Mouse (Mus musculus) spleen, adult 12 weeks (tissue): ENCODE measurements around the gene Abraxas1.
A peak's percentile ranks its signal among the peaks of the same experiment; 100 is the strongest.

ENCODE experiments used
- DNase-seq: peaks from one replicate; pipeline ENCODE4 v3.0.0; 2022; ENCODE audit warnings: low spot score

Gene Abraxas1

DNA sequence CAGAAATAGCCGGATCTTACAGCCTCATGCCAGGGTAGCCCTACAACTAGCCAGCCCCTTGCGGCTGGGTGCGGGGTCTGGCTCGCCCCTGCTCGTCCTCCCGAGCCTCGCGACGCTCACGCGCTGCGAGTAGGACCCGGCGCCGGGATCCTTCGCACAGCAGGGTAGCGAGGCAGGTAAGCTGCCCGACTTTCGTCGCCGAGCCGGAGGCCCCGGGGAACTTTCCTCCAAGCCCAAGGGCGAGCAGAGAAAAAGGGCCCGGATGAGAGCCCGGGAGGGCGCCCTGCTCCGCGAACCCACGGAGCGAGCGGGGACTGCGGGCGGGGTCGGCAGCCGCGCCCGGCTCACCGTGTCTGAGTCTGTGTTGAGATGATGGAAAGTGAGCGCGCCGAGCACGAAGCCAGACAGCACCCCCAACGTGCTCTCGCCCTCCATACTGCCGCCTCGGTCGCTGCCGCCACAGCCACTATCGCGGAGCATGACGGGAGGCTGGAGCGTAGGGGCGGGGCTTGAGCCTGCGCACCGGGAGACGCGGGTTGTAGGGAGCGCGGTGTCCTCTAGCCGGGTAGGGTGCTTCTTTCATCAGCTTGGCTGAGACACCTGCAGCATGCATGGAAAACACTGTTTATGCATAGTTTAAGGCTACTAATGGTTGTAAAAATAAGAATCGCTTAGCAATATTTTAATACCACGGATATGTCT lies at the start of gene Abraxas1:
Gene Abraxas1 (minus strand): TSS at position 483 of the 702 bp plus-strand sequence.
- DNase-seq, result peak; percentile 84

DNA sequence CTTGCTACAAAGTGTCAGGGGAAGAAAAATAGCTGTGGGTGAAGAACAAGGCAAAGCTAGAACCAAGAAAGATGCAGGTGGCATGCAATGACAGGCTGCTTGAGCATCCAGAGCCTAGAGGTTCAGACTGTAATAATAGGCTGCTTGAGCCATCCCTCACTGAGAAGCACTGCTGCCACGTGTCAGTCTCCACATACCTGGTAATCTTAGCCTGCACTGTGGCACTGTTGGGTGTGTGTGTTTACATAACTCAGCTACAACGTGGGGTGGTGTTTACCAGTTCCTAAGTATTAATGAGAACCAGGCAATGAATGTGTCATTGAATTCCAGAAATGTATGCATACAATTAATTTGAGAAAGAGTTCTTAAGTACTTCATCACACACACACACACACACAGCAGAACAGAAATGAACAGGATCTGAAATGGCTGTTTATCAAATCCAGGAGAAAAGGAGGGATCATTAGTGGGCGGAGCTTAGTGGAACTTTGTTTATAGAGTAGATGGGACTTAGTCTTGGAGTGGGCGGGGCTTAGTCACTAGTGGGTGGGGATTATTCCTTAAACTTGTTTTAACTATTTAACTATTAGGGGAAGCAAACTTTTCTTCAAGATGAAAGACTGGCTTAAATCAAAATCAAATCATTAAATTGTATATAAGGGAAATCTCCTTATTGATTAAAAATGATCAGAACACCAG lies 48.6 kb upstream of the Abraxas1 start:
- no peak for DNase-seq

DNA sequence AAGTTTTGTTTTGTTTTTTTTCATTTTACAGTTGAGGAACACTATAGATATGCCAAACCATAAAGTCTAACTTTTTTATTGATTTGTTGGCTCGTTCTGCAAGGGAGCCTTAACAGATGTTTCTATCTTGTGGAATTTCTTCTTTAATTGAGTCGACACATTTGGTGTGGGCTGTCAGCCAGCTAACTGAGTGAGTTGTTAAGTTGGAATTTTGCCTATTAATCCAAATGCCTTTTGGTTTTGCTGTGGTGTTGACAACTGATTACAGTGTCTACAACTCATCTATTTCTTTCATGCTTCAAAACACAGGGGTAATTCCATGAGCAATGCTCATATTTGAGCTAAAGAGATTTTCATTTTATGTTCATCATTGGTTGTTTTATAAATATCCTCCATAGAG lies 45.4 kb upstream of the Abraxas1 start:
- no peak for DNase-seq

DNA sequence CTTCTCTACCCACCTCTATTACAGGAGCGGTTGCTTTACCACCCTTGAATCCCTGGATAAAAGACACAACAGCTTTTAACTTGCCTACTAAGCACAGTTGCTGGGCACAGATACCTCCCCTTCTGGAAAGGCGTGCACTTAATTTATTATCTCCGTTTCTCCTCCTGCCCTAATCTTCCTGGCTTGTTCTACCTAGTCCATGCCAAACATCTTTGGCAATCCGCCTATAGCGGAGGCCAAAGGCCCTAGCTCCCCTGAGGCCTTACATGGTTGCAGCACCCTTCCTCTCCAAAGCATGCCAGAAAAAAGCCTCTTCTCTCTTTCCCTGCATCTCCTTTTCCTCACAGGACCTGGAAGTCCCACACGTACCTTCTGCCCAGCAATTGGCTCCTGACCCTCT lies 43.7 kb upstream of the Abraxas1 start:
- no peak for DNase-seq

DNA sequence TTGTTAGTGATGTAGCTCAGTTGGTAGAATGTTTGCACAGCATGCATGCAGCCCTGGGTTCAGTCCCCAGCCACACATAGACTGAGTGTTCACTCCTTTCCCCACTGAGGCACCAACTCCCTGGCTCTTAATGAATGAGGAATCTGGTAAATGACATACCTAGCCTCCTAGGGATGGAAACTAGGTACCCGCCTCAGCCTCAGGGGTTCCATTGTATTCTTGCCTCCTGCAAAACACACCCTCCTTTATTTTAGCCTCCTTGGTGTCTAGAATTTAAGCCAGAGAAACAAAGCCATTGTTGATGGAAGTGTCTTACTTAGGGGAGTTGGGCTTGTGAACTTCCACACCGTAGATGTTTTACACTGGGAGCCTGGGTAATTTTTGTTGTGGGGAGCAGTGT lies 42.3 kb upstream of the Abraxas1 start:
- no peak for DNase-seq

DNA sequence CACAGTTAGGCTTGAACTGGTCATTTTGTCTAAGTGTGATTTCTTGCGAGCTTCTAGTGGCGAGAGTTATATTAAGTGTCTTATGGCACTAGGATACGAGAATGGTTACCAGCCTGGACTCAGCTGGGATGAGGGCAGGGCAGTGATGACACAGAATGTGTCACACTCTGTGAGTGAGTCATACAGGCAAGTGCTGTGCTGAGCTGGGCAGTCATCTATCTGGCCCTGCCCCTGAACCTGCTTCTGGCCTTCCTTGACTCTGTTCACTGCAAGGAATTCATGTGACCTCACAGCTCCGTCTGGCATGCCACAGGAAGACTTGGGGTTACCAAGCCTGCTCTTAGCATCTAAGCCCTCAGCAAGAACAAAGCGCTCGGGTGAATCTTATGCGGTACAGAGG lies 41.0 kb upstream of the Abraxas1 start:
- DNase-seq, result no peak

DNA sequence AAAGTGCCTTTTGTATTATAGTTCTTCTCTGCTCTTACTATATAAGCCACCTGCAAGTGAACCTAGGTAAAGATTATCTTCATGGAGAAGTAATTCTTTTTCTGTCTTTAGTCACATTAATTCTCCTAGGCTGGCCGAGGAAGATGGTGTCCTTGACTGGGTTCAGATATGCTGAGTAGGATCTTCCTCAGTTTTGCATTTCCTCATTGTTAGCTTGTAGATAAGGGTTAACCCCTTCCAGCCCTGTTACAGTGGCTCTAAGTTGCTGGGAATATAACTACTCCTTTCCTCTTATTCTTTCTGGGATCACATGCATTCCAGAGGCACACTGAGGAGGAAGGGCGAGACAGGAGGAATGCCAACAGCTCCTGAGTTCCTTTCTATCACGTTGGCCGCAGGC lies 40.4 kb upstream of the Abraxas1 start:
- no peak for DNase-seq

DNA sequence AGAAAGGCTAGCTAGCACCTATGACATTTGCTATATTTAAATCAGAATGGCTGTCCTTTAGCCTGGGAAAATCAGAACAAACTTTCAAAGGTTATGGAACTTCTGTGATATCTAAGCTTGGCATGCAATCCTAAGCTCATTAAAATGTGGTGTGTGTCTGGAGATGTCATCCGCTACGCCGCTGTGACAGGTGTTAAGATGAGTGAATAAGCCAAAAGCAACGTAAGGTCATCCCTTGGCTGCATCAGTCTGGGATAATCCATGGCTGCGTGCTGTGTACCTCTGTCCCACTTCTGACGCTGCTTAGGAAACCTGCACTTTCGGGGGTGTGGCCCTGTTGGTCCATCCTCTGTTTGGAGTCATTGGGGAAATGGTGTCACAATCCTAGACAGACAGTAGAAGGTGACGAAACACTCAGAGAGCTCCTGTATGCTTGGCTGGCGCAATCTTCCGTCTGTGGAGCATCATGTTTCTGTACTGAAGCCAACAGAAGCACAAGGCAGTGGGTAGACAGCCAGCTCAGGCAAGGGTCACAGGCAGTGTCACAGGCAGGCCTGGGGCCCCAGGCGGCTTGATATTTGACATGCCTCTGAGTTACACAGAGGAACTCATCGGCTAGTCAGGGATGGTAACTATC lies 39.8 kb upstream of the Abraxas1 start:
- DNase-seq, result no peak

DNA sequence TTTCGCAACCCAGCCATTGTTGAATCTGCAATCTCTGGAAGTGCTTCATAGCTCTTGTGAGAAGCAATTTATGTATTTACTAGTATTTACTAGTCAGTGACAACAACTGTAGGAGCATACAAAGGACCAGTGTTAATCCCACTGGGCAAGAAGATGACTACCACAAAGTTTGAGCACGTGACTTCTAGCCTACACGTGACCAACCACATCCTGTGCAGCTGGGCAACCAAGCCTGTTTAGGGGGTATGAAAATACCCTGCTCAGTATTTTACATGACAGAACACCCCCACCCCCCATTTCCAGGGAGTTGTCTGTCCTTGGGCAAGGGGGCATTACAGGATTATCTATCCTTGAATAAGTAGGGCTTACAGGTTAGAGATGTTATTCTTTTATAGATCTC lies 35.8 kb upstream of the Abraxas1 start:
- DNase-seq, result no peak

DNA sequence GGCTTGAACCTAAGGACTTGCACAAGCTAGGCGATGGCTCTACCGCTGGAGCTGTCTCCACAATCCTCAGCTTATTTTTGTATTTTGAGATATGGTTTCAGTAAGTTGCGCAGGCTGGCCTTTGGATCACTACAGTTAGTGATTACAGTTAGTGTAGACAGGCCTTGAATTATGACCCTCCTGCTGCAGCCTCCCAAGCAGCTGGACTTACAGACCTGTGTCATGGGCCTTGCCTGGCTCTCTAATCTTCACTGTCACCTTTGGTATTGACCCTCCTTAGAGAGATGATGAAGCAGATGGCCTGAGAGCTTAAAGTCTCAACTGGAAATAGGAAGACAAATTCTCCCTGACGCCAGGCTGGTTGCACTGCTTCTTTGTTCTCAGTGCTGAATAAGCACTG lies 33.2 kb upstream of the Abraxas1 start:
- DNase-seq, result no peak

DNA sequence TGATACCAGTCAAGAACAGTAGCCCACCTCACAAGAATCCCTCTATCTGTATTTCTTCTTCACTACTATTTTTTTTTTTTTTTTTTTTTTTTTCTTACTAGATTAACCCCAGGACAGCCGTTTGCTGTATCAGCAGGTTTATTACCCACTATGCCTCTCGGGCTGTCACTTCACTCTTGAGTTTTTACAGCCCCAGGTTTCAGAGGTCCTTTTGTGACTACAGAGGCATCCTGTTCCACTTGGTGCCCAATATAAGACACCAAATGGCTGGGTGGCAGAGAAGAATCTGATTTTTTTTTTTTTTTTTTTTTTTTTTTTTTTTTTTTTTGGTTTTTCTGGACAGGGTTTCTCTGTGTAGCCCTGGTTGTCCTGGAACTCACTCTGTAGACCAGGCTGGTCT lies 26.4 kb upstream of the Abraxas1 start:
- DNase-seq, result no peak

DNA sequence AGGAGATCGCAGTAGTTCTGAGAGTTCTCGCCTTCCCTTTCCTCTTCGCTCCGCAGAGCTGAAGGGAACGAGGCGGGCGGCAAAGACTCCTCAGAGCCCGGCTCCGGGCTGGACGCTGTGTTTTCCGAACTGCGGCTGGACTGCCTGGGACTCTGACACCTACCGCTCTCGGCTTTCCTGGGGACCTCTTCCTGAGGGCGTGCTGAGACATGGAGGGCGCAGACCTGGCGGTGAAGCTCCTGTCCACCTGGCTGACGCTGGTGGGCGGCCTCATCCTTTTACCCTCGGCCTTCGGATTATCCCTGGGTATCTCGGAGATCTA lies 25.8 kb upstream of the Abraxas1 start:
- no peak for DNase-seq

DNA sequence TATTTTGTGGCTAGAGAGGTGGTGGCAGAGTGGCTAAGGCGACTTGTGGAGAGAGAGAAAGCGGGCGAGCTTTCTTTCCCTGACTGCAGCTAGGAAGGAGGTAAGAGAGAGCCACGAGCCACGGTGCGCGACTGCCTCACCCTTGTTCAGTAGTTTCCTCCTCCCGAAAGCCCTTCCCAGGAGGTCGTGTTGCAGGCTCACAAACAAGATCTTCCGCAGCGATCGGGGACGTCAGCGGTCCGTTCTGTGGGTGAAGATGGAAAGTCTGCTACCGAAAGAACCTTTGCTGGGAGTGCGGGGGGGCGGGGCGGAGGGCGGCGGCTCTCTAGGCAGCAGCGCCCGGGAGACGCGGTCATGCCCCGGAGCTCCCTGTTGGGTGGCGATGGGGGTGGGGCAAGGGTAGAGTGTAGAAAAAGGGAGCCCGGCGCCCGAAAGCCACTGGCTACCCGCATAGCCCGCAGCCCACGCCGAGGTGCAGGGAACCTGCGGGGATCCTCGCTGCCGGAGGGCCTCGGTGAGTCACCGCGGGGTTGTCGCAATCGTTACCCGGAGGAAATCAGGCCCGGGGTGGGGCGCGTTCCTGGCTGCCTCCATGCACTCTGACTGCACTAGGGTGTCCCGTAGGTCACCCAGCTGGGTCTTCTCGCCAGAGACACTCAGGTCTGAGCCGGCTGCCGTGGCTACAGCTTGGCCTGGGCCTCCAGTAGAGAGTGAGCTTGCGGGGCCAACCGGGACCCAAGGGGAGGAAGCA lies 25.3 kb upstream of the Abraxas1 start:
- DNase-seq, result peak; percentile 31

DNA sequence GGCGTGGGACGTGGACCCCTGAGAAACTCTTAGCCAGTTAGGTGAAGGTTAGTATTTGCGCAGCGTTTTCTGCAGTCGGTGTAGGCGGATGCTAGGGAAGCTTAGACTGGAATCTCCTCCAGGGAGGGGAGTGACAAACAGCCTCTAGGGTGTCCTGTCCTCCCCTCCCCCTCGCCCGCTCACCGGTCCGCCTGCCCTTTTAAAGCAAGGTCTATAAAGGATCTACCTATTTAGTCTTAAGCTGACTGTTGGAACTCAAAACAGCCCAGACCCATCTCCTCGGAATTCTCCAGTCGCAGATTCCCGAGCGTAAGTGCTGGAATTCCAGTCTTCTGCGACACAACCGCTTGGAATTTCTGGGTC lies 24.7 kb upstream of the Abraxas1 start, which contains the start of gene Gpat3:
Gene Gpat3 (plus strand): TSS at position 229 of the 363 bp plus-strand sequence.
- no peak for DNase-seq

DNA sequence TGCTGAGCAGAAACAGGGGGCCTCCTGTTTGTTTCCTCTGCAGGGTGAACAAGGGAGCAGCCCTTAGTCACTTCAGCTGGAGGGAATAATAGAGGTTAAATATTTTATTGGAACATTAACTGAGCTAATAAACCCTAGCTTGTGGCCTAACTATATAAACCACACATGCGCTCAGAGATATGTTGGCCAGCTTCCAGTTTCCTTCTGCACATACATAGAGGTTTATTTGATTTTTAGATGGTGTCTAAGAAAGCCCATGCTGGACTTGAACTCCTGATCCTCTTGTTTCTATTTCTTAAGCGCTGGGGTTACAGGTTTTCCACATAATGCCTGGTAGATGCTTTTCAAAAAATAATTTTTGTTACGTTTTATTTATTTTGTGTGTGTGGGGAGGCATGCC lies 23.7 kb upstream of the Abraxas1 start:
- no peak for DNase-seq

DNA sequence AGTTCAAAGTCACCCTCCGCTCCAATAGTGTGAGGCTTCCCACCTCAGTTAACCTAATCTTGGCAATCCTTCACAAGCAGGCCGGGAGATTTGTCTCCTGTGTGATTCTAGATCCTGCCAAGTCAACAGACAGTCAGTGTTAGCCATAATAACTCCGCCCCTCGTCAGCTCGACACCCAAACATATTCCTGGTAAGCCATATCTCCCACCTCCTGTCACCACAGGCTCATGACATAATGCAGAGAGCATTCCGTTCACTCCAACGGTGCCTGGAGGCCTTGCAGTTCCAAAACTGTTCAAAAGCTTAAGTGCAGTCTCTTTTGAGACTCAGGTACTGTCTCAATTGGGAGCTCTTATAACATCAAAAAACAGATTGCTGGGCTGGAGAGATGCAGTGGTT lies 17.1 kb upstream of the Abraxas1 start:
- DNase-seq, result no peak

DNA sequence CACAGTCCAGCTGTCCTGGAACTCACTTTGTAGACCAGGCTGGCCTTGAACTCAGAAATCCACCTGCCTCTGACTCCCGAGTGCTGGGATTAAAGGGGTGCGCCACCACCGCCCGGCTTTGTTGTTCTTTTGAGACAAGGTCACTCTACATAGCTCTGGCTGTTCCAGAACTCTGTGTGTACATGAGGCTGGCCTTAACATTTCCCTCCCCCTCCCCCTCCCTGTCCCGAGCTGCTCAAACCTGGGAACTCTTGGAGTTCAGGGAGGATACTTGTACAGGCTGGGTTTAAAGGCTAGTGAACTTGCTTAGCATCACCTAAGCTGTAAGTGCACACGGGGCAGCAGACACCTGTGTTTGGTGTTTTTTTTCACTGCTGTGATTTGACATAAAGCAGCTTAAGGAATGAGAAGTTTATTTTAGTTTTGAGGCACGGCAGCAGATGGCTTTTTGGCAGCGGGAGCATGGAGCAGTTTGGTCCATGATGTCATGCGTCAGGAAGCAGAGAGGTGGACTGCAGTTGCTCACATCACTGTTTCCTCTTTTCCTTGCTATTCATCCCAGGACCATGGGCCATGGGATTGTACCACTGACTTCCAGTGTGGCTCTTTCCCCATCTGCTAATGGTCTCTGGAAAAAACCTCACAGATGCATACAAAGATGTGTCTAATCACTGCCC lies 15.2 kb upstream of the Abraxas1 start:
- DNase-seq, result no peak

DNA sequence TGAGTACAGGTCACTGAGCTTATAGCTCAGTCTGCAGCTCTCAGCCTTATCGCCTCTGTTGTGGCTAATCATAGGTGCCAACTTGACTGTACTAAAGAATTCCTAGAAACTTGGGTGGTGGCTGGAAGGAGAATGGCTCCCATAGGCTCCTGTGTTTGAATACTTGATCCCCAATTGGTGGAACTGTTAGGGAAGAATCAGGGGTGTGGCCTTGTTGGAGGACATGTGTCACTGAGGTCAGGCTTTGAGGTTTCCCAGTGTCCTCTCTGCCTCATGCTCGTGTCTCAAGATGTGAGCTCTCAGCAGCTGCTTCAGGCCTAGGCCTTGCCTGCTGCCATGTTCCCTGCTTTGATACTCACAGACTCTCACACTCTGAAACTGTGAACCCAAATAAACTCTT lies 13.1 kb upstream of the Abraxas1 start:
- DNase-seq, result no peak

DNA sequence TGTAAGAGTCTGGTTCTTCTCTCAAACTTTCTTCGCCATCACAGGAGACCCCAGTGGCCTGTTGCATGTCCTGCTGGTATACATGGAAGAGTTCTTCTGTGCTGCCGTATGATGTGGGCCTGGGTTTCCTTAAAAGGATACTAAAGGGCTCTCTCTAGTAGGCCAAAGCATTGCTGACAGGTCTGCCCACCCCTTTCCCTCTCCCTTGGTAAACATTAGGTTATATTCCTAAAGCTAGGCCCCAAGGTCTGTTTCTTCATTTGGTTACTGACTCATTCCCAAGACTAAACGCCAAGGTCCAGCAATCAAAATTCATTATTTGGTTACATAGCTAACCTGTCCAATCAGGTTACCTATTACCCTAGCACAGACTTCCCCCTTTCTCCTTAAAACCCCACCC lies 11.9 kb upstream of the Abraxas1 start:
- no peak for DNase-seq

DNA sequence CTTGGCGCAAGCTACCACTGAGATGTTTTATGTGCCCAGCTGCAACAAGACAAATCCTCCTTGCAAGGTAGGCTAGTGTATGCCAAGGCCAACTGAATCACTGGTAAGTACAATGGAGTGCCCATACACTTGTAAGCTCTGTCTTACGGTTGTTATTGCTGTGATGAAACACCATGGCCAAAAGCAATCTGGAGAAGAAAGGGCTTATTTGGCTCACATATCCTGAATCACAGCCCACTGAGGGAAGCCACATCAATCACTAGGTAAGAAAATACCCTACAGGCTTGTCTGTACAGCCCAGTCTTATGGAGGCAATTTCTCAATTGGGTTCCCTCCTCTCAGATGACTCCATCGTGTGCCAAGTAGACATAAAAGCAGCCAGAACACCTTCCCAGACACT lies 7.9 kb upstream of the Abraxas1 start:
- DNase-seq, result no peak

DNA sequence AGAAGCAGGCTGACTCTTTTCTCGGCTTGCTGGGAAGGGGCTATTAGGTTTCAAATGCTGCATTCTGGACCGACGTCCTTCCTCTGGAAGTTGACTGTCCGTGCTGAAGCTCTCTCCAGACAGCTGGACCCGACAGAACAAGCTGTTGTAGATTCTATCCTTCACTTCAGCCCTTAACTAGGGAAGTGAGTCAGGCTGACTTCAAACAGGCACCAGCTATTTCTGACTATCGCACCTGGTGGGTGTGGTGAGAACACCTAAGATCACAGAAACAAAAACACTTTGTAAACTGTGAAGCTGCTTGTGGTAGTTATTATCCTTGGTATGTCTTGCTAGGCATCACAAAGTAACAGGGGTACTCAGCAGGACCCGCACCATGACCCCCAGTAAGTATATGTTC lies 5.8 kb upstream of the Abraxas1 start:
- no peak for DNase-seq

DNA sequence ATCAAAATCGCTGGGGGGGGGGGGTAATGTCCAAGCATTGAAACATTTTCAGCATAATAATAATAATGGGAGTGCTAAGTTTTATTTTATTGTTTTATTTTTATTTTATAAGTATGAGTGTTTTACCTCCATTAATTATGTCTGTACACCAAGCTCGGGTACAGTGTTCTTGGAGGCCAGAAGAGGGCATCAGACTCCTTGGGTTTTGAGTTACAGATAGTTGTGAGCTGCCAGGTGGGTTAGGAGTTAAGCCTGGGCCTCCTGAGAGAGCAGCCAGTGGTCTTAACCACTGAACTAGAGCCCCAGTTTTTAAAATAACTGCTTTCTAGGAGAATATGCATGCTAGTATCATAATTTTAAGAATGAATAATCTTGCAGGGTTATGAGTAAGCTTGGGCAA lies 5.2 kb upstream of the Abraxas1 start:
- DNase-seq, result no peak
